Mouse (Mus musculus): ENCODE data around the gene Ehd4. TPM values are rescaled to one million over a fixed set of nuclear protein-coding genes. Genes with fewer than 3 reads are reported as not detected.

The Ehd4 gene
- polyA plus RNA-seq, 1 experiment, result 38.5 TPM

DNA sequence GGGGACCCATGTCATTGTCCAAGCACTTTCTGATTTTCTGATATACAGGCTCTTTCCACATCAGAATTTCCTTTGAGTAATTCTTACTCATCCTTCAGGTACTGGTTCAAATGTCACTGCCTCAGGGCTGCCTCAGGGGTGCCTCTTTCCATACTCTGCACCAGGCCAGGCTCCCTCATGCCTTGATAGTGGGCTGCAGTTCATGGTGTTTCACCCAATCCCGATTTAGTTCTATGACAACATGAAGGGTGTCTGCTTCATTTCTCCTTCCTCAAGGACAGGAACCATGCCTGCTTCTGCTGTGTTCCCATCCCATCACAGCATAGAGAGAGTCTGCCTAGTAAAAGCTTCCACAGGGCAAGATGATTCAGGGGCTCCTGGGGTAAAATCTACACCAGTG is 27.5 kb downstream of the Ehd4 start:
- TF ChIP-seq GATA1 (IDR thresholded peaks at IDR 0.05; ENCODE audit: low read length), result no peak

DNA sequence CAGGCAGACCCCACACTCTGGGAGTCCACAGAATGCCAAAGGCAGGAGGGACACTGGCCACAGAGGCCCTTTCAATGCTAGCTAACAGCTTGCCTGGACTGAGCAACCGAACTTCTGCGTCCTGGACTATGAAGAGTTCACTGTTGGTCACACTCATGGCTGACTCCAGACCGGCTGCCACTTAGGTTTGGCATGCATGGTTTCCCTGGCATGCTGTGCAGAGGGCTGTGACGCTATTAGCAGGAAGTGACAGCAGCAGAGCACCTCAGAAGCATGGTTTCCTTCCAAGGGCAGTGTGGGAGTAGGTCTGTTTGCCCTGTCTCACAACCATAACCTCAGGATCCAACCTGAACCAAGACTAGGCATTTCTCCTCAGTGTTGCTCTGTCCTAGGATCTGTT is 28.0 kb downstream of the Ehd4 start:
- no peak for TF ChIP-seq GATA1 (IDR thresholded peaks at IDR 0.05; ENCODE audit: low read length)

DNA sequence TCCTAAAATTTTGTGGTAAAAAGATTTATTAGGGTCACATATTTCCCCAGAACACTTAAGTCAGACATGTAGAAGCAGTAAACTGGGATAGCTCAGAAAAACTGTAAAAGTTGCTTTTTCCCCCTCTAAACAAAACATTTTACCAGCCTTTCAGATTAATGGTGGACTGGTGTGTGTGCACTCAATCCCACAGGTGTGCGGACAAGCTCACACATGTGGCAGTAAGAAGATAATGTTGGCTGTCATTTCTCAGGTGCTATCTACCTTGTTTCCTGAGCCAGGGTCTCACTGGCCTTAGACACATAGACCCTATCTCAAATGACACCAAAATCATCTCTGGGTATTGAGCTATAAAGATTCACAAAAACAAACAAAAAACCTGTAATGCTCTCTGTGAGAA is 28.9 kb downstream of the Ehd4 start:
- TF ChIP-seq GATA1 (IDR thresholded peaks at IDR 0.05; ENCODE audit: low read length), result no peak

DNA sequence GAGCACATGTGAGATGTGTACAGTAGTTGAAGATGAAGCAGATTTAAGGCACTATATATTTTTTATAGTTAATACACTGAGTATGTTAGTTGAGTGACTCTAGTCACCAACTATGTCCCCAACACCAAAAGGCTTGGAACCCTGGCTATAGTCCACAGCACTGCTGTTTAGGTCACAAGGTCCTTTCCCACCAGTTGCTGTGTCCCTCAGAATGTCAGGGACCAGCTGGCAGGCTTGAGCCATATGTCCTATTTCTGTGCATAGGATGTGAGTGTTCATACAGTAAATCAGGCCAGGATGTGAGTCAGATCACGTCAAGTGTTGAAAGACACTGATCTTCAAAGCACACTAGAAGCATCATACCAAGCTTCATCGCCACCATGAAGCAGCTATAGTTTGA is 29.5 kb downstream of the Ehd4 start:
- no peak for TF ChIP-seq GATA1 (IDR thresholded peaks at IDR 0.05; ENCODE audit: low read length)

DNA sequence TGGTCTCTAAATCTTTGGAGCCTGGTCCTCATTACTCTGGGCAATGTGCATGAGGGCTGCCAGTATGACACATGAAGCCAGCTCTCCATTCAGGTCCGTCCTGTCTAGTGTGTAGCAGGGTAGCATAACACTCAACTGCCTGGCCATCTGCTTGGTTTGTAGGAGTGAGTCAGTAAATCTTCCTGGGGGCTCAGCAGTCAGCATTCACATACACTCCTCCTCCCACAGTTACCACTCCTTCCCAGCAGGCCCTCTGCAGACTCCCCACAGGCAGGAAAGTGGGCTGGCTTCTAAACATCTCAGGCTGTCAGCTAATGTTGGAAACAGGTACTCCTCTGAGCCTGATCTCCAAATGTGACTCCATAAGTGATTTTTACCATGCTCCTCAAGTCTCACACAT is 30.3 kb downstream of the Ehd4 start:
- TF ChIP-seq GATA1 (IDR thresholded peaks at IDR 0.05; ENCODE audit: low read length), result no peak

DNA sequence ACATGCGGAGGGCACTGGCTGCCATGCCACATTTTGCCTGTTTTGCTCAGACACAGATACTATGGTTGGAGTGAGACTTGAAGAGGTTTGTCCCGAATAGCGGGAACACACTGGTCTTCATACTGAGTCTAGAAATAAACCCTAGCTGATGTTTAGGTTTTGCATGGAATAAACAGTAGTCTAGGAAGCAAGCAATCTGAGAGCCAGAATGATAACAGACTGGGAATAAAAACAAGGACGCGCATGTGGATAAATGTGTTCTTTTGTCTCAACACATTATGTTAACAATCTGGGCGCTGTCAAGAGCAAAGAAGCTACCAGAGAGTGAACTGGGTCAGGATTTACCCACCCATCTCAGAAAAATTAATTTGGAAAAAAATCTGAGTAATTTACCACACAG is 31.4 kb downstream of the Ehd4 start:
- TF ChIP-seq GATA1 (IDR thresholded peaks at IDR 0.05; ENCODE audit: low read length), result no peak

DNA sequence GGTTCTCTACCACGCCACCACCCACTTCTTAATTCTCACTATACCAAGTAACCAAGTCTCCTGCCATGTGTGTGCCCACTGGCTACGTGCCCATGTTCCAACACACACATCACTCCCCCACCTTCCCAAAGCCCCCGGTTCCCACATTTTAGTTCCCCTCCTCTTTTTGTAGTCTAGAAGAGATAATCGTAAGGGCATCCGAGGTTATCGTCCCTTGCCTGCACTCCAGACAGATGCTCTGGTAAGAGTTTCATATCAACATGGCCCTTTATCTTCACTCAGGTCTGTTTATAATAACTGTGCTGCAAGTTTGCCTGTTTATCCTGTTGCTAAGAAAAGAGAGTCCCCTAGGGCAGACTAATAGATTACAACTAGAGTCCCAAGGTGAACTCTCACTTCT is 37.1 kb downstream of the Ehd4 start:
- TF ChIP-seq GATA1 (IDR thresholded peaks at IDR 0.05; ENCODE audit: low read length), result no peak

DNA sequence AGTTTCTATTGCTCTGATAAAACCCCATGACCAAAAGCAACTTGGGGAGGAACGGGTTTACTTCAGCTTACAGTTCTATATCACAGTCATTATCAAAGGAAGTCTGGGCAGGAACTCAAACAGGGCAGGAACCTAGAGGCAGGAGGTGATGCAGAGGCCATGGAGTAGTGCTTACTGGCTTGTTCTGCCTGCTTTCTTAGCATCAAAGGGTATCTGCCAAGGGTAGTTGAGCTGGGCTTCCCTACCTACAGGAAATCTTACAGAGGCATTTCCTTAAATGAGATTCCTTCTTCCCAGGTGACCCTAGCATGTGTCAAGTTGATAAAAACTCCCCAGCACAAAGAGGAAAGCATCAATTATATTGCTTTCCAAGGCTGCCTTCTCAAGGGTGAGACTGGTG is 38.0 kb downstream of the Ehd4 start:
- no peak for TF ChIP-seq GATA1 (IDR thresholded peaks at IDR 0.05; ENCODE audit: low read length)

DNA sequence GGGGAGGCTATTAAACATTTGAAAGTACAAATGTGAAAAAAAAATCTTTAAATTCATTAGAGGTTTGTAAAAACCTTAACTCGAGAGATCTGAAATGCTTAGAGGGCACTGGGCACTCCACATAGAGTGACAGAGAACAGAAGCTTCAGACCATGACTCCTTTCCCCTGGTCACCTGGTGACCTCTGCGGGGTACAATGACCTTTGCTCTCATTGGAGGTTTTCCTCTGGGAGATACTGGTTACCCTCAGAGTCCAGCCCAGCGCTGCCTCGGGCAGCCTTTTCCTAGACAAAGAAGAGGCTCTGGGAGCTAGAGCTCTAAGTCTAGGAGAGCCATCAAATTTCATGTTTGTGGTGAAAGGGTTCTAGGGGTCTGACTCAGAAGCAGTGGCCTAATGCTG is 39.4 kb downstream of the Ehd4 start:
- TF ChIP-seq GATA1 (IDR thresholded peaks at IDR 0.05; ENCODE audit: low read length), result no peak

DNA sequence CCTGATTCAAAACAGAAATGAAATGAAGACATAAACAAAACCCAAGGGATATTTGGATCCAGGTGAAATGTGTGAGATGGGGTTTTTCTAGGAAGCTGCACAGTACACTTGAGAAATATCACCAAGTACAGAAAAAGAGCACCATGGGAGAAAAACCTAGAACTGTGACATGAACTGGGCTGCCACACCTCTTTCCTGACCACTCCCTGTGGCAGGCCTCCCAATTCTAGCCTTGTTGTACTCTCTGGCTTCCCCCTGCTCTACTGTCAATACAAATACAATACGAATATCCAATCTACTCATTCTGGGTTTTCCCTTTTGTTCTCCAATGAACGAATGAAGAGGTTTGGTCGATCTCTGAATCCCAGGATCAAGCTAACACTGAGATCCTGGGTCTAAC is 40.4 kb downstream of the Ehd4 start:
- no peak for TF ChIP-seq GATA1 (IDR thresholded peaks at IDR 0.05; ENCODE audit: low read length)

DNA sequence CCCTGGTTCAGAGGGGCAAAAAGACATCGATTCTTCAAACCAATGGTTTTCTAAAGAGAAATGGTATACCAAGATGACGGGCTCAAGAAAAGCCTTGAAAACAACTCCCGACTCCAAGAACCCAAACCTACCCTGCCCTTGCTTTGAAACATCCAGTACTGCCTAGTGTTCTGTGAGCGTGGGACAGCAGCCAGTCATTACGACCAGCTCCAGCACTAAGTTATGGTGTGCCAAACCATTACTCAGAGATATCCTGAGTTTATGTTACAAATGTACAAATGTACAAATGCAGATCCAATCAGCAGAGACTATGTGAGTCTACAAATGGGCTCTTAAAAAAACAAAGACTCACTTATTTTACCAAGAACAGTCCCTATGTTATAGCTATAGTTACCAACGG is 40.9 kb downstream of the Ehd4 start:
- no peak for TF ChIP-seq GATA1 (IDR thresholded peaks at IDR 0.05; ENCODE audit: low read length)

DNA sequence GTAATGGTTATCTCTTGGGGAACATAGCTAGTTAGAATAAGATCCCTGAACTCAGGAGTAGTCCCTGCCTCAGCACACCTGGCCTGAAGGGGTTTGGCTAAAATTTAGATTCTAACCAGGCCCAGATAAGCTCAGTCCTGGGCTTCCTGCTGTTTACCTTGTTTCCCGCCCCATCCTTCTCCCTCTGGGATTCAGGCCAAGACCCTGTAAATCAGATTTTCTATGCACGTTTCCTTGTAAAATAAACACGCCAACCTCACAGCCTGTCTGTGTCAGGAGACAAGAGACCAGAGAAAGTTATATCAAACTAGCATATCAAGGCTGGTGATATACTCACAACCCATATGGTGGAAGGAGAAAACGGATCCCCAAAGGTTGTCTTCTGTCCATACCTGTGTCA is 42.8 kb downstream of the Ehd4 start:
- no peak for TF ChIP-seq GATA1 (IDR thresholded peaks at IDR 0.05; ENCODE audit: low read length)

DNA sequence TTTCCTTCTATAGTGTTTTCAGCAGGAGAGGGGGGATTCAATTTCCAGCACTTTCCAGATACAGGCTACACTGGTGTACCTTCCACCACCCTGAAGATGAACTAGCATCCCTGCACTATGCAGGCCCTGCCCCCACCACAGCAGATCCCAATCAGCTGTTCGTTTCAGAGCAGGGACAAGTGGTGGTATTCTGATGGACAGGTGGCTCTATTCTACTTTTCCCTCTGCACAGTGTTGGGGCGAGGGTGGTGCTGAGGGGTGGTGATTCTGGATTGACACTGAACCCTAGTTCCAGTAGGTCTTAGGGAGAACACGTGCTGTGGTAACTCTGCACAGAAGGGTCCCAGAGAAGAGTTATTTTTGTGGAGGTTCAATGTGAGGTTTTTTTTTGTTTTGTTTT is 43.2 kb downstream of the Ehd4 start:
- TF ChIP-seq GATA1 (IDR thresholded peaks at IDR 0.05; ENCODE audit: low read length), result no peak

DNA sequence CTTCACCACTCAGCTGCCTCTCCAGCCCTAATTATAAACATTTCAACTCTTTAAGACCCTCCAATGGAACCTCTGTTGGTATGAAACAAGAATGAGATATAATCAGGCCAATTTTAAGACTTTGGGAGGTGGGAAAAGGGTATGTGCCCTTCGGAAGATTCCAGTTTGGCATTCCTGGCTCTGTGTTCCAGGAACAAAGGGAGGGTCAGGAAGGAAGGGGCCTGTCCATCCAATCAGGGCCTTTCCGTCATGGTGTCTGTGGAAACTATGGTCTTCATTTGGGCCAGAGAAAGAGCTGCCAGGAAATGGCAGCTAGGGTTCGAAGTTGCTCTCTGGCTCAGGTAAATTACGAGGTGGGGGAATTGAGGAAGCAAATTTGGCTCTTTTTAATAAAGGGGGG is 46.3 kb downstream of the Ehd4 start:
- TF ChIP-seq GATA1 (IDR thresholded peaks at IDR 0.05; ENCODE audit: low read length), result no peak

DNA sequence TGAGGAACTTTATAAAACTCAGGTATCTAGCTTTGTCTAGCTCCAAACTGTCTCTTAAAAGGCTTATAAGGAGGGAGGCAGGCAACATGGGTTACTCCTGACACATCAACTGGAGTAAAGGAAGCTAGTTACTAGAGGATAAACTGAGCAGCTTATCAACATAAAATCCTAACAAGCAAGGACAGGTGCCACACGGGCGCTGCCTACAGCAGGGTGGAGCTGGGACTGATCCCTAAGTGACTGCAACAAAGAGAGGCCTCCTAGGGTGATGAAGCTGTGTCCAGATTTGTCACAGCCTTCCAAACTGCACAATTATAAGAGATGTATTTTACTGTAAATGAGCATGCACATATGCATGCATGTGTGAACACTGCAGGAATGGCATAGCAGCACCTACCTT is 47.0 kb downstream of the Ehd4 start:
- no peak for TF ChIP-seq GATA1 (IDR thresholded peaks at IDR 0.05; ENCODE audit: low read length)

DNA sequence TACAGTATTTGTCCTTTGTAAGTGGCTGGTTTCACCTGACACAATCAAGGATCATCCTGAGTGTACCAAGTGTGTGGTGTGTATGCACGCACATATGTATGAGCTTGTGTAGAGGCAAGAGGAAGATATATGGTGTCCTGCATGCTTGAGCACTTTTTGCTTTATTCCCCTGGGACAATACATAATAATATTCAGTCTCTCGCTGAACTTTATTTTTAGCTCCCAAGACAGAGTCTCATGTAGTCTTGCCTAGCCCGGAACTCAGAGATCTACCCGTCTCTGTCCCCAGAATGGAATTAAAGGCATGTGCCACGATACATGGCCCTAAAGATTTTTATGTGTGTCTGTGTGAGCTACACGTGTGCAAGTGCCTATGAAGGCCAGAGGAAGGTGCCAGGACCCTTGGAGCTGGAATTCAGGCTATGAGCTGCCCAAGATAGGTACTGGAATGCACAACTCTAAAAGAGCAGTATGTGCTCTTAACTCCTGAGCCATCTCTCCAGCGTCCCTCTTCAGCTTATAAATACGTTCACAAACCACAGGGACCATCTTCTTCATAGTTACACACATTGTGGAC is 47.9 kb downstream of the Ehd4 start:
- no peak for TF ChIP-seq GATA1 (IDR thresholded peaks at IDR 0.05; ENCODE audit: low read length)

DNA sequence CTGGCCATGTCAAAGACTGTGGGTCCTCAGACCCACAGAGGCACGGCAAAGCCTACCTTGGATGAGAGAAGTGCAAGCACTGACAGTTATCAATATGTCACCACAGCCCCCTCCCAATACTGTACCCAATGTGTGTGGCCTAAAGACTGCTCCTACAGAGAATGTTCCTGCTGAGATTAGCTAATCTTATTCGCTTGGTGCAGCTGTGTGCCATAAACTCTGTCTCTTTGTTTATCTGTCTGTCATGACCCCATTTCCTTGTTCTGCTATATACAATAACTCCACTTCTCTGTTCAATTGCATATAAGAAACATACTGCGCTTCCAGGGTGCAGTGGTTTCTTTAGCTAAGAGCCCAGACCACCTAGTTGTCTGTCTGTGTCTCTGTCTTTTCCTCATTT is 48.5 kb downstream of the Ehd4 start:
- no peak for TF ChIP-seq GATA1 (IDR thresholded peaks at IDR 0.05; ENCODE audit: low read length)

DNA sequence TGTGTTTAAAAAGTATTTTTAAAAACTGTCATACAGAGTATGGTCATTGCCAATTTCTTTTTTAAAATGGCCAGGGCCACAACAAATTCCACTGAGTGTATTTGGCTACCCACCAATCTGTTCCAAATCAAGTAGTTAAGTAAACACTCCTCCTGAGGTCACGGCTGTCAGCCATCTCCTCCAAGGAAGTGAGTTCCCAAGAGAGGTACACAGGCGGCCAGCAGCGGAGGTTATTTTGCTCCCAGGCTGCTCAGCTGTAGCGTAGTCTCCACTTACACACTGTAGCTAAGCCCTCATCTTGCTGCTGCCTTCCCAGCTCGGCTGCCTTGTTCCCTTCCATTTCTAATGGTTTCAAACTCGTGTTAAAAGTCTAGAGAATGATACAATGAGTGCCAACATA is 51.5 kb downstream of the Ehd4 start:
- TF ChIP-seq GATA1 (IDR thresholded peaks at IDR 0.05; ENCODE audit: low read length), result no peak

Data from G1E-ER4 (cell line).